In genomic region chr14:31662555-31663211, GRCm38 (mm10) we compare ENCODE assay signal across 8 mouse cellular contexts. TPM values are rescaled to one million over a fixed set of nuclear protein-coding genes. Genes with fewer than 3 reads are reported as not detected.
A peak's percentile ranks its signal among the peaks of the same experiment; 100 is the strongest.
DNase-seq lines count a peak whose midpoint lies in the region; ATAC-seq and TF ChIP-seq lines count a peak whose summit lies in the region.

No protein-coding gene starts in this region.

- WGBS in hindbrain, postnatal 0 days = 13% methylated on average over 9 of the region's 9 CpGs
- 39% methylated on average over 9 of the region's 9 CpGs for WGBS in liver, embryonic 12.5 days (ENCODE audit: insufficient replicate concordance)
- WGBS in neural tube, embryonic 11.5 days = 16% methylated on average over 9 of the region's 9 CpGs

- peak; percentile 30 for ATAC-seq in hindbrain, postnatal 0 days
- no peak for ATAC-seq in liver, embryonic 12.5 days
- ATAC-seq in neural tube, embryonic 11.5 days (ENCODE audit: insufficient read depth, low FRiP score, low TSS enrichment) = peak; percentile 51

- no peak for TF ChIP-seq CTCF in hindbrain, postnatal 0 days (IDR thresholded peaks at IDR 0.05; ENCODE audit: low read depth)

- no peaks in the 10 kb centered on the region for H3K27me3 ChIP-seq in hindbrain, postnatal 0 days (ENCODE audit: insufficient read depth, low read length)
- H3K27me3 ChIP-seq in liver, embryonic 12.5 days (replicated peaks) = 0 out of 2 replicates have a peak, but pooled peaks cover 5% of the 10 kb centered on the region
- H3K27me3 ChIP-seq in neural tube, embryonic 11.5 days (ENCODE audit: control insufficient read depth, insufficient read depth, low read length) = no peaks in the 10 kb centered on the region

- H3K4me1 ChIP-seq in brown adipose tissue, adult 24 weeks (ENCODE audit: control insufficient read depth, insufficient read depth, insufficient read length, low read length) = peaks cover 28% of the 10 kb centered on the region
- peaks cover 43% of the 10 kb centered on the region for H3K4me1 ChIP-seq in hindbrain, postnatal 0 days (ENCODE audit: insufficient read depth, low read length)
- H3K4me1 ChIP-seq in liver, embryonic 12.5 days = peaks cover 55% of the 10 kb centered on the region
- peaks cover 26% of the 10 kb centered on the region for H3K4me1 ChIP-seq in neural tube, embryonic 11.5 days (ENCODE audit: control insufficient read depth, insufficient read depth, low read length)

- H3K4me3 ChIP-seq in brown adipose tissue, adult 24 weeks (ENCODE audit: insufficient read depth, low read depth, low read length) = peak overlapping the region; percentile 61; the same call in 1 of the 2 replicates
- peak overlapping the region; percentile 36 for H3K4me3 ChIP-seq in hindbrain, postnatal 0 days (ENCODE audit: low read length)
- peak overlapping the region; percentile 51; the same call in 1 of the 2 replicates for H3K4me3 ChIP-seq in liver, embryonic 12.5 days
- peak overlapping the region; percentile 26; the same call in 1 of the 2 replicates for H3K4me3 ChIP-seq in neural tube, embryonic 11.5 days (ENCODE audit: low read depth, low read length)

- no peaks in the 10 kb centered on the region for H3K9me3 ChIP-seq in hindbrain, postnatal 0 days (ENCODE audit: low read length)
- H3K9me3 ChIP-seq in liver, embryonic 12.5 days (replicated peaks) = no peaks in the 10 kb centered on the region
- no peaks in the 10 kb centered on the region for H3K9me3 ChIP-seq in neural tube, embryonic 11.5 days (ENCODE audit: control insufficient read depth, low read length)

- peak overlapping the region; percentile 64 for H3K4me2 ChIP-seq in hindbrain, postnatal 0 days (ENCODE audit: low read depth, low read length)
- H3K4me2 ChIP-seq in liver, embryonic 12.5 days = peak overlapping the region; percentile 71
- peak overlapping the region; percentile 58 for H3K4me2 ChIP-seq in neural tube, embryonic 11.5 days (ENCODE audit: low read depth)

- H3K36me3 ChIP-seq in hindbrain, postnatal 0 days (ENCODE audit: insufficient read depth, low read length) = peaks cover 4% of the 10 kb centered on the region; the same call in 1 of the 2 replicates
- H3K36me3 ChIP-seq in liver, embryonic 12.5 days = peaks cover 13% of the 10 kb centered on the region
- H3K36me3 ChIP-seq in neural tube, embryonic 11.5 days (ENCODE audit: control insufficient read depth, insufficient read depth, low read length) = peaks cover 3% of the 10 kb centered on the region; the same call in 1 of the 2 replicates

- H3K27ac ChIP-seq in brown adipose tissue, adult 24 weeks (replicated peaks; ENCODE audit: low read depth, low read length) = peak overlapping the region; percentile 89
- peak overlapping the region; percentile 99 for H3K27ac ChIP-seq in hindbrain, postnatal 0 days
- H3K27ac ChIP-seq in liver, embryonic 12.5 days = peak overlapping the region; percentile 67
- peak overlapping the region; percentile 100 for H3K27ac ChIP-seq in neural tube, embryonic 11.5 days (ENCODE audit: low read depth, low read length)

- peak; percentile 48 to 56 for DNase-seq in layer of hippocampus, postnatal 10 days (ENCODE audit: low spot score in 2 of 2)
- no peak for DNase-seq in layer of hippocampus, adult 11-12 months (ENCODE audit: low spot score)
- DNase-seq in gastrocnemius, adult 8-10 months (ENCODE audit: low spot score in 2 of 2) = peak; percentile 78 to 88
- DNase-seq in hindbrain, postnatal 0 days (ENCODE audit: low spot score) = peak; percentile 67
- DNase-seq in neural tube, embryonic 11.5 days (ENCODE audit: low spot score) = peak; percentile 66
- no peak for DNase-seq in thymus, postnatal 14 days

- H3K9ac ChIP-seq in hindbrain, postnatal 0 days (replicated peaks; ENCODE audit: low read length) = peak overlapping the region; percentile 60
- 0 out of 2 replicates have a peak overlapping the region, but pooled peaks have one; percentile 47 for H3K9ac ChIP-seq in liver, embryonic 12.5 days
- H3K9ac ChIP-seq in neural tube, embryonic 11.5 days (ENCODE audit: low read length) = peak overlapping the region; percentile 67

RNA-seq across cellular contexts. Expression of gene Hacl1, which starts 21.6 kb away (rescaled TPM):
- 1 to 10 TPM; 8.9 TPM for total RNA-seq in layer of hippocampus, postnatal 10 days (2021)
- 77.1 and 106 TPM in 2 replicates for polyA plus RNA-seq in brown adipose tissue, adult 24 weeks (2012; ENCODE audit: insufficient read depth, insufficient read length, missing spikeins)
- total RNA-seq in gastrocnemius, adult 8-10 months (2022) = 1 to 10 TPM; 5.9 to 7.6 (median 6.4) TPM
- 6.3 and 12.8 TPM in 2 replicates for total RNA-seq in hindbrain, postnatal 0 days (2014; rRNA removed)
- 10.9 and 11.3 TPM in 2 replicates for polyA plus RNA-seq in hindbrain, postnatal 0 days (2015; fragmentation: Nextera tagmentation; extraction: Ambion mirVana)
- 7.4 and 9.8 TPM in 2 replicates for polyA plus RNA-seq in liver, embryonic 12.5 days (2016; fragmentation: Nextera tagmentation; extraction: Ambion mirVana)
- polyA plus RNA-seq in neural tube, embryonic 11.5 days (2014; fragmentation: Nextera tagmentation; extraction: Ambion mirVana) = 6.7 and 8.2 TPM in 2 replicates

RNA-seq across cellular contexts. Expression of gene Btd, which starts 21.9 kb away (rescaled TPM):
- total RNA-seq in layer of hippocampus, postnatal 10 days (2021) = 10 to 100 TPM; 11.8 to 11.9 TPM
- 27.9 and 30.4 TPM in 2 replicates for polyA plus RNA-seq in brown adipose tissue, adult 24 weeks (2012; ENCODE audit: insufficient read depth, insufficient read length, missing spikeins)
- total RNA-seq in gastrocnemius, adult 8-10 months (2022) = 1 to 10 TPM; 3.6 to 5.5 (median 4.4) TPM
- total RNA-seq in hindbrain, postnatal 0 days (2014; rRNA removed) = 30.8 and 42.4 TPM in 2 replicates
- 22.4 and 24.5 TPM in 2 replicates for polyA plus RNA-seq in hindbrain, postnatal 0 days (2015; fragmentation: Nextera tagmentation; extraction: Ambion mirVana)
- 8.8 and 9.6 TPM in 2 replicates for polyA plus RNA-seq in liver, embryonic 12.5 days (2016; fragmentation: Nextera tagmentation; extraction: Ambion mirVana)
- polyA plus RNA-seq in neural tube, embryonic 11.5 days (2014; fragmentation: Nextera tagmentation; extraction: Ambion mirVana) = 14.5 and 16.0 TPM in 2 replicates

RNA-seq across cellular contexts. Expression of gene Gm49387, which starts 22.0 kb away (rescaled TPM):
- total RNA-seq in layer of hippocampus, postnatal 10 days (2021) = not detected
- not detected in 2 replicates for polyA plus RNA-seq in brown adipose tissue, adult 24 weeks (2012; ENCODE audit: insufficient read depth, insufficient read length, missing spikeins)
- not detected for total RNA-seq in gastrocnemius, adult 8-10 months (2022)
- total RNA-seq in hindbrain, postnatal 0 days (2014; rRNA removed) = not detected in 2 replicates
- polyA plus RNA-seq in hindbrain, postnatal 0 days (2015; fragmentation: Nextera tagmentation; extraction: Ambion mirVana) = 1.2 TPM in 1 of 2 replicates, not detected in the other
- 0.37 and 1.3 TPM in 2 replicates for polyA plus RNA-seq in liver, embryonic 12.5 days (2016; fragmentation: Nextera tagmentation; extraction: Ambion mirVana)
- 1.0 TPM in 1 of 2 replicates, not detected in the other for polyA plus RNA-seq in neural tube, embryonic 11.5 days (2014; fragmentation: Nextera tagmentation; extraction: Ambion mirVana)

Comparison
In these comparisons a context has a peak if more than half of its experiments do, and no peak if none do; other contexts are left out.
1. DNase-seq: peak in layer of hippocampus, postnatal 10 days (2 of 2), gastrocnemius, adult 8-10 months (2 of 2), hindbrain, postnatal 0 days (single experiment) and neural tube, embryonic 11.5 days (single experiment); none in layer of hippocampus, adult 11-12 months (single experiment) and thymus, postnatal 14 days (single experiment).
2. Peak in every context shown above with its lines, with median percentiles within 50 percentile points of each other: H3K27ac ChIP-seq, H3K4me3 ChIP-seq, H3K4me2 ChIP-seq and H3K9ac ChIP-seq.